14 mouse cellular contexts compared by ENCODE assay signal in the genomic region with DNA sequence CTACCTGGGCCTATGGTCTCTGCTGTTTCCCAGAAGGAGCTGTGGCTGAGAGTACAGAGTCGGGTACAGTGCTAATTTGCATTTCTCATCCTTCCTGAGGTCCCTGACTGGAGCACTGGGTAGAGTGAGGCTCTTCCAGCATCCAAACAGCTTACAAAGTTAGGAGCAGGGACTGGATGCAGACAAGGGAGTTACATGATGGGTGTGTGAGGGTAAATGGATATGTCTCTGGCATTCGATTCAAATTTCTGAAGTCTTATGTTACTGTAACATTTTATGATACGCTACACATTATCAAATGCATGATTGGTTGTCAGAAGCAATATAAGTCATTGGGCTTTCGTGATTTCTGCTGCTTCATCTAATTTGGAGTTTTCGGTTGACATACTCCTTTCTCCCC.
"Had no signal": no experiment of that assay in that cellular context is flagged by ENCODE, and none has a peak within 500 bp of the region (broad histone marks: within the 10 kb centered on the region; RNA-seq: fewer than 3 reads in every experiment).

No protein-coding gene starts in this region.

- H3K4me3 ChIP-seq: layer of hippocampus, adult 2 months; left cerebral cortex, adult 2 months; limb, embryonic 12.5 days; liver, embryonic 13.5 days had no signal

- H3K27me3 ChIP-seq: limb, embryonic 12.5 days; liver, embryonic 13.5 days had no signal

- H3K36me3 ChIP-seq: limb, embryonic 12.5 days; liver, embryonic 13.5 days had no signal

- H3K4me1 ChIP-seq: liver, embryonic 13.5 days had no signal

- H3K27ac ChIP-seq: kidney, postnatal 0 days; layer of hippocampus, adult 2 months; left cerebral cortex, adult 2 months; limb, embryonic 12.5 days; liver, embryonic 13.5 days; macrophage had no signal

- DNase-seq: kidney, adult 2 months; kidney, postnatal 25 days; layer of hippocampus, postnatal 36 days; liver, embryonic 13.5 days; lung, adult 2 months; lung, postnatal 14 days; midbrain, embryonic 14.5 days; thymus, adult 18-20 months; thymus, postnatal 36 days had no signal

- H3K4me2 ChIP-seq: limb, embryonic 12.5 days; liver, embryonic 13.5 days had no signal

- H3K9ac ChIP-seq: limb, embryonic 12.5 days; liver, embryonic 13.5 days had no signal
